Mouse (Mus musculus) lung, postnatal 36 days (tissue): ENCODE results near the gene Prmt1.

Source experiments
- DNase-seq: peaks from one replicate; pipeline ENCODE4 v3.0.0; 2022; ENCODE audit warnings: mixed read lengths

The Prmt1 gene

GRCm38 (mm10) chr7:45012011-45012410, 25.6 kb upstream of the Prmt1 start:
- no peak for DNase-seq

GRCm38 (mm10) chr7:45008411-45008810, 22.0 kb upstream of the Prmt1 start:
- DNase-seq: no peak

GRCm38 (mm10) chr7:45007846-45008245, 21.5 kb upstream of the Prmt1 start:
- DNase-seq: no peak

GRCm38 (mm10) chr7:45007141-45007540, 20.8 kb upstream of the Prmt1 start:
- DNase-seq: no peak

GRCm38 (mm10) chr7:45006503-45006902, 20.1 kb upstream of the Prmt1 start:
- no peak for DNase-seq

- no peak for DNase-seq
Observed at GRCm38 (mm10) chr7:45005321-45005992, 19.1 kb upstream of the Prmt1 start.

- DNase-seq: no peak
Observed at GRCm38 (mm10) chr7:45004546-45004945, 18.2 kb upstream of the Prmt1 start.

- DNase-seq: no peak
Observed at GRCm38 (mm10) chr7:45002440-45002839, 16.1 kb upstream of the Prmt1 start.

- DNase-seq: no peak
Observed at GRCm38 (mm10) chr7:45000539-45001114, 14.3 kb upstream of the Prmt1 start.

GRCm38 (mm10) chr7:44999753-45000152, 13.4 kb upstream of the Prmt1 start:
- peak; percentile 43 for DNase-seq

GRCm38 (mm10) chr7:44998501-44998955, 12.2 kb upstream of the Prmt1 start, which contains the start of gene Bcl2l12:
Bcl2l12 (minus strand) TSS chr7:44998712.
- peak; percentile 62 for DNase-seq

- no peak for DNase-seq
Observed at GRCm38 (mm10) chr7:44997940-44998428, 11.6 kb upstream of the Prmt1 start.

- peak; percentile 99 for DNase-seq
Observed at GRCm38 (mm10) chr7:44997231-44997939, 11.0 kb upstream of the Prmt1 start, which contains the start of gene Irf3. Irf3 (plus strand) TSS chr7:44997648.

GRCm38 (mm10) chr7:44996672-44997071, 10.3 kb upstream of the Prmt1 start:
- DNase-seq: no peak

GRCm38 (mm10) chr7:44986879-44987718, 731 bp upstream of the Prmt1 start:
- DNase-seq: no peak

GRCm38 (mm10) chr7:44985595-44986191, 675 bp downstream of the Prmt1 start:
- peak; percentile 79 for DNase-seq

GRCm38 (mm10) chr7:44984833-44985164, 1.6 kb downstream of the Prmt1 start:
- no peak for DNase-seq

GRCm38 (mm10) chr7:44983944-44984832, 2.2 kb downstream of the Prmt1 start:
- DNase-seq: no peak

- DNase-seq: peak; percentile 95
Observed at GRCm38 (mm10) chr7:44983085-44983484, 3.3 kb downstream of the Prmt1 start.

- DNase-seq: no peak
Observed at GRCm38 (mm10) chr7:44981539-44981938, 4.8 kb downstream of the Prmt1 start.

- DNase-seq: no peak
Observed at GRCm38 (mm10) chr7:44978300-44978699, 8.1 kb downstream of the Prmt1 start.

- no peak for DNase-seq
Observed at GRCm38 (mm10) chr7:44975117-44975419, 11.3 kb downstream of the Prmt1 start.
